Mouse (Mus musculus): ENCODE measurements around the gene Rbm38. TPM values are rescaled to one million over a fixed set of nuclear protein-coding genes. Genes with fewer than 3 reads are reported as not detected.

Rbm38 gene
- total and polyA plus RNA-seq, 2 experiments from 2014 or later: 119 to 135 TPM

DNA sequence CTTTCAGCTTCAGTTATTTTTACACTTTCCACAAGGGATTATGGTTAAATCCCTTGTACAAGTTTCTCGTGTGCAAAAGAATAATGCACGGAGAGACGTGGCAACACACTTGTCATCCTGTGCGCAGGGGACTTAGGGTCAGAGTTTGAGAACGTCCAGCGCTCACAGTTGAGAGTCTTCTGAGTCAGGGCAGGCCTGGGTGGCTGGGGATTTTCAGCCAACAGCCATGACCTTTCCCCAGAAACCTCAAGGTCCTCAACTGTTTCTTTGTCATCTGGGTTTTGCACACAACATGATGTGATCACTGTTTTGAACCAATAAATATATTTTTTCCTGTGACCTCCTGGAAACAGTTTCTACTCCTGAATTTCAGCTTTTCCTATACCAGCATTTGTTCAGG lies 30.1 kb upstream of the Rbm38 start:
- TF ChIP-seq EP300 (IDR thresholded peaks at IDR 0.05; ENCODE audit: low read depth) (no peak), CTCF (IDR thresholded peaks at IDR 0.05; ENCODE audit: low read depth) (no peak)
- Histone ChIP-seq H3K9ac (replicated peaks; ENCODE audit: low read depth, low read length) (no peak overlapping the region), H3K27ac (ENCODE audit: low read depth) (no peak overlapping the region), H3K4me1 (ENCODE audit: control insufficient read depth, insufficient read depth) (no peaks in the 10 kb centered on the region), H3K27me3 (ENCODE audit: control insufficient read depth, insufficient read depth, low read length) (no peaks in the 10 kb centered on the region), H3K4me2 (ENCODE audit: low read depth, low read length) (no peak overlapping the region), H3K4me3 (ENCODE audit: low read depth, low read length) (no peak overlapping the region), H3K36me3 (replicated peaks; ENCODE audit: control insufficient read depth, insufficient read depth, low read length) (no peaks in the 10 kb centered on the region), H3K9me3 (replicated peaks; ENCODE audit: control insufficient read depth, low read length) (no peaks in the 10 kb centered on the region)
- WGBS: 65% methylated on average over 6 of the region's 6 CpGs
- DNase-seq (ENCODE audit: low spot score): no peak
- no peak for ATAC-seq (ENCODE audit: insufficient read depth, low read depth)

DNA sequence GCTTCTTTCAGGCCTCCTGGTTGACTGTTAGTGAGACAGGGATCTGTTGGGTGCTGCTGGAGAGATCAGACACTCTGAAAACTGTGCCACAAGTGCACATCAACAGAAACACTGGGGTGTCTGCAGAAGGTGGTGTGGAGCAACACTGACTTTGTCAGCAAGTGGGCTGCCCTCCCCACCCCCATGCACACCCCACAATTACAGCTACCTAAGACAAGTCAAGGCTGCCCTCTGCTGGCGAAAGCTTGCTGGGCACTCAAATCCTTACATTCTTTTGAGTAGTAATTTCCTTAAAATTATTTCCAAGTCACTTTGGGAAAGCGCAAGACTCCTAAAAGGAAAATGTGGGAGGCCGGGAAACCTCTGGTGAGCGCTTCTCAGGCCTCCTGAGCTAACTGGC lies 24.1 kb upstream of the Rbm38 start:
- TF ChIP-seq EP300 (IDR thresholded peaks at IDR 0.05; ENCODE audit: low read depth) (no peak), CTCF (IDR thresholded peaks at IDR 0.05; ENCODE audit: low read depth) (peak; percentile 89)
- ATAC-seq (ENCODE audit: insufficient read depth, low read depth) (no peak), DNase-seq (ENCODE audit: low spot score) (no peak)
- no peaks in the 10 kb centered on the region for H3K27me3 ChIP-seq (ENCODE audit: control insufficient read depth, insufficient read depth, low read length)
- H3K9ac ChIP-seq (replicated peaks; ENCODE audit: low read depth, low read length): no peak overlapping the region
- H3K27ac ChIP-seq (ENCODE audit: low read depth): no peak overlapping the region
- H3K9me3 ChIP-seq (replicated peaks; ENCODE audit: control insufficient read depth, low read length): no peaks in the 10 kb centered on the region
- 17% methylated on average over 4 of the region's 4 CpGs for WGBS
- no peak overlapping the region for H3K4me3 ChIP-seq (ENCODE audit: low read depth, low read length)
- no peaks in the 10 kb centered on the region for H3K36me3 ChIP-seq (replicated peaks; ENCODE audit: control insufficient read depth, insufficient read depth, low read length)
- peaks cover 5% of the 10 kb centered on the region; the same call in 1 of the 2 replicates for H3K4me1 ChIP-seq (ENCODE audit: control insufficient read depth, insufficient read depth)
- no peak overlapping the region for H3K4me2 ChIP-seq (ENCODE audit: low read depth, low read length)

DNA sequence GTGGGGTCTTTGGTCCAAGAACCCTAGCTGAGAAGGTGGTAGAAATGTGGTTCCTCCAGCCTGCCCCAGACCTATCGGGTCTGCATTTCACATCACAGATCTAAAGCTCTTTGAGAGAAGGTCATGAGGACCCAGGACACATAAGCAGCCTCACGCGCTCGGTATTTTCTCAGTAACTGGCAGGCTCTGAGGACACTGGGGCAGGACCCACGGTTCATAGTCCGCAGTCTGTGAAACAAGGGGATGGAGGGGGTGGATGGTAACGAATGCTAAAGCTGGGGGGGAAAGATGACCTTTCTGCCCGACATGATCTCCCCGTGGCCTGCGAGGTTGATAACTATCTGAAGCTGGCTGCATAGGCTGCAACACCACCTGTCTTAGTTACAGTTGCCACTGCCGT lies 22.6 kb upstream of the Rbm38 start:
- no peak overlapping the region for H3K27ac ChIP-seq (ENCODE audit: low read depth)
- H3K4me3 ChIP-seq (ENCODE audit: low read depth, low read length): no peak overlapping the region
- no peak overlapping the region for H3K4me2 ChIP-seq (ENCODE audit: low read depth, low read length)
- H3K27me3 ChIP-seq (ENCODE audit: control insufficient read depth, insufficient read depth, low read length): no peaks in the 10 kb centered on the region
- no peaks in the 10 kb centered on the region for H3K9me3 ChIP-seq (replicated peaks; ENCODE audit: control insufficient read depth, low read length)
- TF ChIP-seq CTCF (IDR thresholded peaks at IDR 0.05; ENCODE audit: low read depth): no peak
- no peak for TF ChIP-seq EP300 (IDR thresholded peaks at IDR 0.05; ENCODE audit: low read depth)
- no peak overlapping the region for H3K9ac ChIP-seq (replicated peaks; ENCODE audit: low read depth, low read length)
- H3K4me1 ChIP-seq (ENCODE audit: control insufficient read depth, insufficient read depth): peaks cover 7% of the 10 kb centered on the region; the same call in 1 of the 2 replicates
- whole genome bisulfite sequencing: 57% methylated on average over 11 of the region's 11 CpGs
- ATAC-seq (ENCODE audit: insufficient read depth, low read depth) (no peak), DNase-seq (ENCODE audit: low spot score) (no peak)
- H3K36me3 ChIP-seq (replicated peaks; ENCODE audit: control insufficient read depth, insufficient read depth, low read length): peaks cover 2% of the 10 kb centered on the region

DNA sequence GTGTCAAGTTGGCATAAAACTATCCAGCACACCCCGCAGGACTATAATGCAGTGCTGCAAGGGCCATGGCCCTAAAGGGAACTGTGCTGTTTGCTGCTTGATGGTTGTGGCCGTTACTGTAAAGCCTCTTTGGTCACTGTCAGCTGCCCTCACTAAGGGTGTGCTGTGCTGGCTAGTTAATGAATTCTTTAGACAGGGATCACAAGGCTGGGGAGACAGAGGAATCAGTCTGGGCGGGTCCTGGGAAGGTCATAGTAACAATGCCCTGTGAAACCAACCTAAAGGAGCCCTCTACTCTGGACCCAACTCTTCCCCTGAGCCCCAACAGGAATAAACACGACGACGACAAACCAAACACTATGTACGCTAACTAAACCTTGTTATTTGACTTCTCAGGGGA lies 21.8 kb upstream of the Rbm38 start:
- no peak for ATAC-seq (ENCODE audit: insufficient read depth, low read depth)
- H3K27ac ChIP-seq (ENCODE audit: low read depth): no peak overlapping the region
- 68% methylated on average over 7 of the region's 7 CpGs for WGBS

DNA sequence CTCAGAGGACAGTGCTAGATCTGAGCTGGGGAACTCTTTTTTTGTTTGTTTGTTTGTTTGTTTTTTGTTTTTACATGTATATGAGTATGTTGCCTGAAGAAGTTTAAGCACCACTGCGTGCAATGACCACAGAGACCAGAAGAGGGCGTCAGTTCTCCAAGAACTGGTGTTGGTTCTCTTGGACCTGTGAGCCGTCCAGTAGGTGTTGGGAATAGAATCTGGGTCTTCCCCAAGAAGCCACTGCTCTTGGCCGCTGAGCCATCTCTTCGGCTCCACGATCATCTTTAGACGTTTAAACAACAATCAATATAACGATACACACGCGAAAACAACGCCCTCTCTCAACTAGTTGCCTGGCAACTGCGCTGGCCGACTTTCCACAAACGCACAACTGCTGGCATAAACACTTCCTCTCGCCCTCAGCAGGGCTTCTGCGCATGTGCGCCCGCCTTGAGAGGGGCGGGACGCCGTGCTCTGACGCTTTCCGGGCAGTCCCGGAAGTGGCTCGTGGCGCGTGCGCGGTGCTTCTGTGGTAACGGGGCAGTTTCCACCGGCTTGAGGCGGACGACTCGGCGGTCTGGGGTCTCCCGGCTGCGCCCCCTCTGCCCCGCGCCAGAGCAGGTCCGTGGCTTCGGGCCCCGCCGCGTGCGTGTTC lies 20.5 kb upstream of the Rbm38 start, which contains the start of gene Rae1:
Gene Rae1, plus strand, starts transcription at position 488 of the 655 bp plus-strand sequence.
- WGBS: under 1% methylated on average over 45 of the region's 45 CpGs
- DNase-seq (ENCODE audit: low spot score): peak; percentile 96
- ATAC-seq (ENCODE audit: insufficient read depth, low read depth): peak; percentile 97

More for the DNA sequence above, 21.8 kb upstream of the Rbm38 start:
- Histone ChIP-seq H3K27me3 (ENCODE audit: control insufficient read depth, insufficient read depth, low read length) (no peaks in the 10 kb centered on the region), H3K9me3 (replicated peaks; ENCODE audit: control insufficient read depth, low read length) (no peaks in the 10 kb centered on the region), H3K4me1 (ENCODE audit: control insufficient read depth, insufficient read depth) (peaks cover 7% of the 10 kb centered on the region; the same call in 1 of the 2 replicates), H3K4me2 (ENCODE audit: low read depth, low read length) (no peak overlapping the region), H3K36me3 (replicated peaks; ENCODE audit: control insufficient read depth, insufficient read depth, low read length) (peaks cover 8% of the 10 kb centered on the region), H3K4me3 (ENCODE audit: low read depth, low read length) (no peak overlapping the region), H3K9ac (replicated peaks; ENCODE audit: low read depth, low read length) (no peak overlapping the region)
- DNase-seq (ENCODE audit: low spot score): no peak
- TF ChIP-seq EP300 (IDR thresholded peaks at IDR 0.05; ENCODE audit: low read depth) (no peak), CTCF (IDR thresholded peaks at IDR 0.05; ENCODE audit: low read depth) (no peak)

More for the DNA sequence above, 20.5 kb upstream of the Rbm38 start, which contains the start of gene Rae1:
- H3K27me3 ChIP-seq (ENCODE audit: control insufficient read depth, insufficient read depth, low read length): no peaks in the 10 kb centered on the region
- H3K9me3 ChIP-seq (replicated peaks; ENCODE audit: control insufficient read depth, low read length): no peaks in the 10 kb centered on the region
- H3K4me1 ChIP-seq (ENCODE audit: control insufficient read depth, insufficient read depth): peaks cover 7% of the 10 kb centered on the region; the same call in 1 of the 2 replicates
- H3K4me2 ChIP-seq (ENCODE audit: low read depth, low read length): peak within 1 kb of the TSS; percentile 80
- peak within 1 kb of the TSS; percentile 92 for H3K27ac ChIP-seq (ENCODE audit: low read depth)
- peak within 1 kb of the TSS; percentile 85 for H3K4me3 ChIP-seq (ENCODE audit: low read depth, low read length)
- H3K9ac ChIP-seq (replicated peaks; ENCODE audit: low read depth, low read length): peak within 1 kb of the TSS; percentile 91
- TF ChIP-seq CTCF (IDR thresholded peaks at IDR 0.05; ENCODE audit: low read depth): peak; percentile 82
- no peak for TF ChIP-seq EP300 (IDR thresholded peaks at IDR 0.05; ENCODE audit: low read depth)
- H3K36me3 ChIP-seq (replicated peaks; ENCODE audit: control insufficient read depth, insufficient read depth, low read length): peaks cover 21% of the 10 kb centered on the region
